Mouse (Mus musculus) splenic B cell, adult 2 months (primary cell): Measurements from ENCODE around the gene Echdc1.

ENCODE experiments used
- DNase-seq: peaks from one replicate; pipeline ENCODE4 v3.0.0-alpha.2; 2011; ENCODE audit warnings: low read depth, low spot score
- H3K27me3 ChIP-seq: 2 replicates; pipeline ENCODE4 v1.6.1; 2012; ENCODE audit warnings: mild to moderate bottlenecking, low read length, moderate library complexity, mixed read lengths; ENCODE audit not compliant: control insufficient read depth, poor library complexity, insufficient read depth, severe bottlenecking
- H3K36me3 ChIP-seq: 2 replicates; pipeline ENCODE4 v1.6.1; 2012; ENCODE audit warnings: mild to moderate bottlenecking, low read length, moderate library complexity, mixed read lengths; ENCODE audit not compliant: control insufficient read depth, poor library complexity, insufficient read depth, severe bottlenecking

Echdc1 gene

GRCm38 (mm10) chr10:29313064-29313638, at the start of gene Echdc1:
Echdc1 (plus strand) TSS chr10:29313166.
- peak; percentile 94 for DNase-seq
- H3K36me3 ChIP-seq: 0 out of 2 replicates have a peak, but pooled peaks cover 2% of the 10 kb centered on the region

GRCm38 (mm10) chr10:29281736-29282135, 31.2 kb upstream of the Echdc1 start:
- H3K36me3 ChIP-seq: no peaks in the 10 kb centered on the region
- H3K27me3 ChIP-seq: no peaks in the 10 kb centered on the region
- no peak for DNase-seq

More at GRCm38 (mm10) chr10:29313064-29313638, at the start of gene Echdc1:
- no peaks in the 10 kb centered on the region for H3K27me3 ChIP-seq

GRCm38 (mm10) chr10:29285757-29286156, 27.2 kb upstream of the Echdc1 start:
- Histone ChIP-seq H3K27me3 (no peaks in the 10 kb centered on the region), H3K36me3 (no peaks in the 10 kb centered on the region)
- no peak for DNase-seq

GRCm38 (mm10) chr10:29302230-29302629, 10.7 kb upstream of the Echdc1 start:
- no peaks in the 10 kb centered on the region for H3K27me3 ChIP-seq
- no peak for DNase-seq
- no peaks in the 10 kb centered on the region for H3K36me3 ChIP-seq

GRCm38 (mm10) chr10:29311480-29312219, 1.3 kb upstream of the Echdc1 start:
- no peaks in the 10 kb centered on the region for H3K36me3 ChIP-seq
- DNase-seq: no peak
- H3K27me3 ChIP-seq: no peaks in the 10 kb centered on the region

- H3K36me3 ChIP-seq: 0 out of 2 replicates have a peak, but pooled peaks cover 3% of the 10 kb centered on the region
- DNase-seq: peak; percentile 15
Observed at GRCm38 (mm10) chr10:29313905-29314304, 939 bp downstream of the Echdc1 start.

GRCm38 (mm10) chr10:29324817-29325216, 11.9 kb downstream of the Echdc1 start:
- H3K36me3 ChIP-seq: no peaks in the 10 kb centered on the region
- DNase-seq: no peak
- no peaks in the 10 kb centered on the region for H3K27me3 ChIP-seq

More at GRCm38 (mm10) chr10:29313905-29314304, 939 bp downstream of the Echdc1 start:
- no peaks in the 10 kb centered on the region for H3K27me3 ChIP-seq

- Histone ChIP-seq H3K36me3 (no peaks in the 10 kb centered on the region), H3K27me3 (no peaks in the 10 kb centered on the region)
- DNase-seq: peak; percentile 10
Observed at GRCm38 (mm10) chr10:29333836-29334235, 20.9 kb downstream of the Echdc1 start.

GRCm38 (mm10) chr10:29338355-29339056, 25.5 kb downstream of the Echdc1 start:
- H3K36me3 ChIP-seq: no peaks in the 10 kb centered on the region
- peak; percentile 85 for DNase-seq

GRCm38 (mm10) chr10:29344232-29344631, 31.3 kb downstream of the Echdc1 start:
- no peak for DNase-seq
- Histone ChIP-seq H3K27me3 (no peaks in the 10 kb centered on the region), H3K36me3 (peaks cover 13% of the 10 kb centered on the region; the same call in 1 of the 2 replicates)

More at GRCm38 (mm10) chr10:29338355-29339056, 25.5 kb downstream of the Echdc1 start:
- no peaks in the 10 kb centered on the region for H3K27me3 ChIP-seq

- no peak for DNase-seq
- H3K36me3 ChIP-seq: peaks cover 13% of the 10 kb centered on the region; the same call in 1 of the 2 replicates
- H3K27me3 ChIP-seq: no peaks in the 10 kb centered on the region
Observed at GRCm38 (mm10) chr10:29346638-29347037, 33.7 kb downstream of the Echdc1 start.

- Histone ChIP-seq H3K27me3 (no peaks in the 10 kb centered on the region), H3K36me3 (peaks cover 12% of the 10 kb centered on the region; the same call in 1 of the 2 replicates)
- DNase-seq: no peak
Observed at GRCm38 (mm10) chr10:29351420-29351819, 38.5 kb downstream of the Echdc1 start.

GRCm38 (mm10) chr10:29352575-29352974, 39.6 kb downstream of the Echdc1 start:
- Histone ChIP-seq H3K36me3 (peaks cover 3% of the 10 kb centered on the region; the same call in 1 of the 2 replicates), H3K27me3 (no peaks in the 10 kb centered on the region)
- DNase-seq: no peak

- H3K36me3 ChIP-seq: peaks cover 2% of the 10 kb centered on the region; the same call in 1 of the 2 replicates
- DNase-seq: no peak
Observed at GRCm38 (mm10) chr10:29354183-29354582, 41.2 kb downstream of the Echdc1 start.

GRCm38 (mm10) chr10:29361095-29361463, 48.1 kb downstream of the Echdc1 start:
- no peaks in the 10 kb centered on the region for H3K36me3 ChIP-seq
- H3K27me3 ChIP-seq: no peaks in the 10 kb centered on the region
- no peak for DNase-seq

More at GRCm38 (mm10) chr10:29354183-29354582, 41.2 kb downstream of the Echdc1 start:
- H3K27me3 ChIP-seq: no peaks in the 10 kb centered on the region
